Mouse (Mus musculus): ENCODE data around the gene Adamts12. TPM values are rescaled to one million over a fixed set of nuclear protein-coding genes. Genes with fewer than 3 reads are reported as not detected.

The Adamts12 gene
- polyA plus RNA-seq, 1 experiment from 2014 or later = 1.4 TPM

- Histone ChIP-seq H3K4me2 (peak overlapping the region; percentile 85), H3K4me3 (ENCODE audit: low read depth, low read length) (peak overlapping the region; percentile 47), H3K9me3 (replicated peaks; ENCODE audit: control insufficient read depth, low read length) (no peaks in the 10 kb centered on the region), H3K4me1 (ENCODE audit: control insufficient read depth, insufficient read depth, low read length) (peaks cover 14% of the 10 kb centered on the region; the same call in 1 of the 2 replicates), H3K9ac (ENCODE audit: low read depth, low read length) (peak overlapping the region; percentile 74; the same call in 1 of the 2 replicates), H3K27me3 (ENCODE audit: control insufficient read depth, insufficient read depth, low read length) (no peaks in the 10 kb centered on the region), H3K36me3 (ENCODE audit: control insufficient read depth, insufficient read depth, low read length) (no peaks in the 10 kb centered on the region), H3K27ac (ENCODE audit: low read depth, low read length) (no peak overlapping the region)
- ATAC-seq (replicated peaks; ENCODE audit: insufficient number of reproducible peaks, low FRiP score, low TSS enrichment) = no peak
- 7% methylated on average over 9 of the region's 9 CpGs for WGBS (ENCODE audit: insufficient replicate concordance)
These were observed 1.1 kb downstream of the Adamts12 start for GRCm38 (mm10) chr15:11065528-11066171.

- peaks cover 14% of the 10 kb centered on the region; the same call in 1 of the 2 replicates for H3K4me1 ChIP-seq (ENCODE audit: control insufficient read depth, insufficient read depth, low read length)
- H3K9ac ChIP-seq (ENCODE audit: low read depth, low read length) = peak overlapping the region; percentile 12; the same call in 1 of the 2 replicates
- 13% methylated on average over 5 of the region's 5 CpGs for WGBS (ENCODE audit: insufficient replicate concordance)
- H3K27ac ChIP-seq (ENCODE audit: low read depth, low read length) = no peak overlapping the region
- H3K4me3 ChIP-seq (ENCODE audit: low read depth, low read length) = peak overlapping the region; percentile 47
- H3K9me3 ChIP-seq (replicated peaks; ENCODE audit: control insufficient read depth, low read length) = no peaks in the 10 kb centered on the region
- H3K36me3 ChIP-seq (ENCODE audit: control insufficient read depth, insufficient read depth, low read length) = no peaks in the 10 kb centered on the region
- no peak for ATAC-seq (replicated peaks; ENCODE audit: insufficient number of reproducible peaks, low FRiP score, low TSS enrichment)
- H3K27me3 ChIP-seq (ENCODE audit: control insufficient read depth, insufficient read depth, low read length) = no peaks in the 10 kb centered on the region
- H3K4me2 ChIP-seq = peak overlapping the region; percentile 85
These were observed 1.7 kb downstream of the Adamts12 start for GRCm38 (mm10) chr15:11066299-11066698.

GRCm38 (mm10) chr15:11067891-11068290 is 3.3 kb downstream of the Adamts12 start:
- ATAC-seq (replicated peaks; ENCODE audit: insufficient number of reproducible peaks, low FRiP score, low TSS enrichment) = no peak
- 85% methylated on average over 7 of the region's 7 CpGs for WGBS (ENCODE audit: insufficient replicate concordance)
- Histone ChIP-seq H3K36me3 (ENCODE audit: control insufficient read depth, insufficient read depth, low read length) (no peaks in the 10 kb centered on the region), H3K4me2 (no peak overlapping the region), H3K27me3 (ENCODE audit: control insufficient read depth, insufficient read depth, low read length) (no peaks in the 10 kb centered on the region), H3K4me1 (ENCODE audit: control insufficient read depth, insufficient read depth, low read length) (peaks cover 14% of the 10 kb centered on the region; the same call in 1 of the 2 replicates), H3K4me3 (ENCODE audit: low read depth, low read length) (no peak overlapping the region), H3K9me3 (replicated peaks; ENCODE audit: control insufficient read depth, low read length) (no peaks in the 10 kb centered on the region), H3K9ac (ENCODE audit: low read depth, low read length) (no peak overlapping the region), H3K27ac (ENCODE audit: low read depth, low read length) (no peak overlapping the region)

GRCm38 (mm10) chr15:11075726-11076361 is 11.3 kb downstream of the Adamts12 start:
- Histone ChIP-seq H3K36me3 (ENCODE audit: control insufficient read depth, insufficient read depth, low read length) (no peaks in the 10 kb centered on the region), H3K4me3 (ENCODE audit: low read depth, low read length) (no peak overlapping the region), H3K9me3 (replicated peaks; ENCODE audit: control insufficient read depth, low read length) (no peaks in the 10 kb centered on the region), H3K27ac (ENCODE audit: low read depth, low read length) (no peak overlapping the region), H3K9ac (ENCODE audit: low read depth, low read length) (no peak overlapping the region), H3K27me3 (ENCODE audit: control insufficient read depth, insufficient read depth, low read length) (no peaks in the 10 kb centered on the region), H3K4me2 (no peak overlapping the region), H3K4me1 (ENCODE audit: control insufficient read depth, insufficient read depth, low read length) (no peaks in the 10 kb centered on the region)
- WGBS (ENCODE audit: insufficient replicate concordance) = 78% methylated on average over 3 of the region's 3 CpGs
- no peak for ATAC-seq (replicated peaks; ENCODE audit: insufficient number of reproducible peaks, low FRiP score, low TSS enrichment)

GRCm38 (mm10) chr15:11082961-11083569 is 18.5 kb downstream of the Adamts12 start:
- Histone ChIP-seq H3K4me3 (ENCODE audit: low read depth, low read length) (no peak overlapping the region), H3K4me1 (ENCODE audit: control insufficient read depth, insufficient read depth, low read length) (no peaks in the 10 kb centered on the region), H3K4me2 (no peak overlapping the region), H3K36me3 (ENCODE audit: control insufficient read depth, insufficient read depth, low read length) (no peaks in the 10 kb centered on the region), H3K9ac (ENCODE audit: low read depth, low read length) (no peak overlapping the region), H3K27me3 (ENCODE audit: control insufficient read depth, insufficient read depth, low read length) (no peaks in the 10 kb centered on the region), H3K27ac (ENCODE audit: low read depth, low read length) (no peak overlapping the region), H3K9me3 (replicated peaks; ENCODE audit: control insufficient read depth, low read length) (no peaks in the 10 kb centered on the region)
- WGBS (ENCODE audit: insufficient replicate concordance) = 75% methylated on average over 8 of the region's 8 CpGs
- no peak for ATAC-seq (replicated peaks; ENCODE audit: insufficient number of reproducible peaks, low FRiP score, low TSS enrichment)

GRCm38 (mm10) chr15:11083678-11084077 is 19.1 kb downstream of the Adamts12 start:
- no peaks in the 10 kb centered on the region for H3K9me3 ChIP-seq (replicated peaks; ENCODE audit: control insufficient read depth, low read length)
- no peak for ATAC-seq (replicated peaks; ENCODE audit: insufficient number of reproducible peaks, low FRiP score, low TSS enrichment)
- H3K9ac ChIP-seq (ENCODE audit: low read depth, low read length) = no peak overlapping the region
- H3K27me3 ChIP-seq (ENCODE audit: control insufficient read depth, insufficient read depth, low read length) = no peaks in the 10 kb centered on the region
- H3K36me3 ChIP-seq (ENCODE audit: control insufficient read depth, insufficient read depth, low read length) = no peaks in the 10 kb centered on the region
- H3K4me3 ChIP-seq (ENCODE audit: low read depth, low read length) = no peak overlapping the region
- WGBS (ENCODE audit: insufficient replicate concordance) = 83% methylated on average over 3 of the region's 3 CpGs
- H3K4me2 ChIP-seq = no peak overlapping the region
- H3K4me1 ChIP-seq (ENCODE audit: control insufficient read depth, insufficient read depth, low read length) = no peaks in the 10 kb centered on the region
- H3K27ac ChIP-seq (ENCODE audit: low read depth, low read length) = no peak overlapping the region

- no peak for ATAC-seq (replicated peaks; ENCODE audit: insufficient number of reproducible peaks, low FRiP score, low TSS enrichment)
- Histone ChIP-seq H3K4me3 (ENCODE audit: low read depth, low read length) (no peak overlapping the region), H3K27me3 (ENCODE audit: control insufficient read depth, insufficient read depth, low read length) (no peaks in the 10 kb centered on the region), H3K9me3 (replicated peaks; ENCODE audit: control insufficient read depth, low read length) (no peaks in the 10 kb centered on the region), H3K27ac (ENCODE audit: low read depth, low read length) (no peak overlapping the region), H3K4me2 (no peak overlapping the region), H3K9ac (ENCODE audit: low read depth, low read length) (no peak overlapping the region), H3K36me3 (ENCODE audit: control insufficient read depth, insufficient read depth, low read length) (no peaks in the 10 kb centered on the region), H3K4me1 (ENCODE audit: control insufficient read depth, insufficient read depth, low read length) (no peaks in the 10 kb centered on the region)
- 45% methylated on average over 9 of the region's 9 CpGs for WGBS (ENCODE audit: insufficient replicate concordance)
These were observed 19.8 kb downstream of the Adamts12 start for GRCm38 (mm10) chr15:11084241-11084992.

GRCm38 (mm10) chr15:11084993-11085365 is 20.4 kb downstream of the Adamts12 start:
- H3K4me2 ChIP-seq = no peak overlapping the region
- no peak overlapping the region for H3K4me3 ChIP-seq (ENCODE audit: low read depth, low read length)
- no peak overlapping the region for H3K9ac ChIP-seq (ENCODE audit: low read depth, low read length)
- 28% methylated on average over 1 of the region's 1 CpGs for WGBS (ENCODE audit: insufficient replicate concordance)
- H3K36me3 ChIP-seq (ENCODE audit: control insufficient read depth, insufficient read depth, low read length) = no peaks in the 10 kb centered on the region
- H3K27me3 ChIP-seq (ENCODE audit: control insufficient read depth, insufficient read depth, low read length) = no peaks in the 10 kb centered on the region
- H3K9me3 ChIP-seq (replicated peaks; ENCODE audit: control insufficient read depth, low read length) = no peaks in the 10 kb centered on the region
- H3K27ac ChIP-seq (ENCODE audit: low read depth, low read length) = no peak overlapping the region
- H3K4me1 ChIP-seq (ENCODE audit: control insufficient read depth, insufficient read depth, low read length) = no peaks in the 10 kb centered on the region
- no peak for ATAC-seq (replicated peaks; ENCODE audit: insufficient number of reproducible peaks, low FRiP score, low TSS enrichment)

Data from heart, embryonic 11.5 days (tissue).